Mouse (Mus musculus): ENCODE results near the gene Btnl4. TPM values are rescaled to one million over a fixed set of nuclear protein-coding genes. Genes with fewer than 3 reads are reported as not detected.

The Btnl4 gene
- polyA plus RNA-seq, 1 experiment from 2014 or later = not detected

Other genes with a start within 250 kb of the Btnl4 start
- gene H2-Ob, start 238.4 kb downstream of the Btnl4 start, polyA plus RNA-seq (2014; fragmentation: Nextera tagmentation; extraction: Ambion mirVana) = not detected in 2 replicates
- 1.1 and 1.7 TPM in 2 replicates for gene H2-Ab1, start 219.6 kb downstream of the Btnl4 start, polyA plus RNA-seq (2014; fragmentation: Nextera tagmentation; extraction: Ambion mirVana)
- gene H2-Aa, start 189.5 kb downstream of the Btnl4 start, polyA plus RNA-seq (2014; fragmentation: Nextera tagmentation; extraction: Ambion mirVana) = 0.24 TPM in 1 of 2 replicates, not detected in the other
- 3.5 and 4.0 TPM in 2 replicates for gene H2-Eb1, start 171.5 kb downstream of the Btnl4 start, polyA plus RNA-seq (2014; fragmentation: Nextera tagmentation; extraction: Ambion mirVana)
- 0.15 and 0.17 TPM in 2 replicates for gene H2-Eb2, start 151.7 kb downstream of the Btnl4 start, polyA plus RNA-seq (2014; fragmentation: Nextera tagmentation; extraction: Ambion mirVana)
- gene Btnl2, start 122.5 kb downstream of the Btnl4 start, polyA plus RNA-seq (2014; fragmentation: Nextera tagmentation; extraction: Ambion mirVana) = not detected in 2 replicates
- gene Btnl1, start 100.2 kb downstream of the Btnl4 start, polyA plus RNA-seq (2014; fragmentation: Nextera tagmentation; extraction: Ambion mirVana) = not detected in 2 replicates
- 4.2 and 6.0 TPM in 2 replicates for gene BC051142, start 78.5 kb downstream of the Btnl4 start, polyA plus RNA-seq (2014; fragmentation: Nextera tagmentation; extraction: Ambion mirVana)
- not detected in 2 replicates for gene Btnl6, start 40.0 kb upstream of the Btnl4 start, polyA plus RNA-seq (2014; fragmentation: Nextera tagmentation; extraction: Ambion mirVana)
- gene Notch4, start 87.0 kb upstream of the Btnl4 start, polyA plus RNA-seq (2014; fragmentation: Nextera tagmentation; extraction: Ambion mirVana) = 7.0 and 10.1 TPM in 2 replicates
- gene Gpsm3, start 112.5 kb upstream of the Btnl4 start, polyA plus RNA-seq (2014; fragmentation: Nextera tagmentation; extraction: Ambion mirVana) = 1.4 and 3.7 TPM in 2 replicates
- 7.7 and 8.2 TPM in 2 replicates for gene Pbx2, start 113.9 kb upstream of the Btnl4 start, polyA plus RNA-seq (2014; fragmentation: Nextera tagmentation; extraction: Ambion mirVana)
- gene Ager, start 120.5 kb upstream of the Btnl4 start, polyA plus RNA-seq (2014; fragmentation: Nextera tagmentation; extraction: Ambion mirVana) = 1.2 and 1.4 TPM in 2 replicates
- gene Rnf5, start 126.4 kb upstream of the Btnl4 start, polyA plus RNA-seq (2014; fragmentation: Nextera tagmentation; extraction: Ambion mirVana) = 213 and 221 TPM in 2 replicates
- 103 and 108 TPM in 2 replicates for gene Agpat1, start 126.9 kb upstream of the Btnl4 start, polyA plus RNA-seq (2014; fragmentation: Nextera tagmentation; extraction: Ambion mirVana)
- gene Egfl8, start 138.7 kb upstream of the Btnl4 start, polyA plus RNA-seq (2014; fragmentation: Nextera tagmentation; extraction: Ambion mirVana) = 6.0 and 18.2 TPM in 2 replicates
- gene Ppt2, start 151.2 kb upstream of the Btnl4 start, polyA plus RNA-seq (2014; fragmentation: Nextera tagmentation; extraction: Ambion mirVana) = 21.9 and 25.4 TPM in 2 replicates
- gene Prrt1, start 152.2 kb upstream of the Btnl4 start, polyA plus RNA-seq (2014; fragmentation: Nextera tagmentation; extraction: Ambion mirVana) = 6.7 and 9.3 TPM in 2 replicates
- gene Fkbpl, start 167.4 kb upstream of the Btnl4 start, polyA plus RNA-seq (2014; fragmentation: Nextera tagmentation; extraction: Ambion mirVana) = 11.5 and 14.8 TPM in 2 replicates
- 71.8 and 92.5 TPM in 2 replicates for gene Atf6b, start 169.8 kb upstream of the Btnl4 start, polyA plus RNA-seq (2014; fragmentation: Nextera tagmentation; extraction: Ambion mirVana)
- gene Tnxb, start 193.2 kb upstream of the Btnl4 start, polyA plus RNA-seq (2014; fragmentation: Nextera tagmentation; extraction: Ambion mirVana) = 0.23 and 0.32 TPM in 2 replicates

All from neural tube, embryonic 14.5 days (tissue).